Mouse (Mus musculus): Measurements from ENCODE around the gene Orm2.

- TF ChIP-seq CTCF (conservative IDR thresholded peaks at IDR 0.05; ENCODE audit: insufficient read depth, insufficient read length, low read depth, low read length) (no peak; the same call in 1 of the 2 replicates), POLR2A (IDR thresholded peaks at IDR 0.05; ENCODE audit: low read depth, low read length) (no peak)
These were observed 18.0 kb upstream of the Orm2 start, which contains the start of gene Orm1 for GRCm38 (mm10) chr4:63344295-63344694.
